13 mouse cellular contexts compared by ENCODE assay signal in the genomic region with DNA sequence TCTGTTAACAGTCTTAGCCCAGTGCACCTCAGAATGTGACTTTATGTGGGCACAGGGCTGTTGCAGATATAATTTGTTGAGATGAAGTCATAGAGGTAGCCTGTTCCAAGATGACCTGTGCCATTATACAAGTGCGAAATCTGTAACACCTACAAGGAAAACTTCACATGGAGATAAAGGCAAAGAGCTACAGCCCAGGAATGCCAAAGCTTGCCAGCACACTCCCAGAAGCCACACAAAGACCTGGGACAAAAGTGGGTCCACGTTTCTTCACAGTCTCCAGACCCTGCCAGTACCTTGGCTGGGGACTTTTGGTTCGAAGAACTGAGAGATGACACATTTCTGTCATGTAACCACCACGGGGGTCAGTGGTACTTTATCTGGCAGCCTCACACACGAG.
"Had no signal": no experiment of that assay in that cellular context is flagged by ENCODE, and none has a peak within 500 bp of the region (broad histone marks: within the 10 kb centered on the region; RNA-seq: fewer than 3 reads in every experiment).

No protein-coding gene starts in this region.

- H3K27me3 ChIP-seq: liver, embryonic 15.5 days; midbrain, embryonic 15.5 days; neural tube, embryonic 12.5 days had no signal

- H3K4me1 ChIP-seq: liver, embryonic 15.5 days had no signal

- H3K4me3 ChIP-seq: left cerebral cortex, adult 2 months; limb, embryonic 10.5 days; liver, embryonic 15.5 days; midbrain, embryonic 15.5 days; neural tube, embryonic 12.5 days had no signal

- H3K9ac ChIP-seq: liver, embryonic 15.5 days; midbrain, embryonic 15.5 days; neural tube, embryonic 12.5 days had no signal

- H3K4me2 ChIP-seq: liver, embryonic 11.5 days; liver, embryonic 15.5 days; midbrain, embryonic 15.5 days; neural tube, embryonic 12.5 days had no signal

- H3K9me3 ChIP-seq: limb, embryonic 10.5 days; liver, embryonic 15.5 days; midbrain, embryonic 15.5 days; neural tube, embryonic 12.5 days had no signal

- ATAC-seq: lung, postnatal 0 days had no signal

- DNase-seq: kidney, postnatal 14 days; lung, adult 2 months; lung, postnatal 36 days; thymus, adult 2 months; thymus, postnatal 25 days had no signal

- H3K36me3 ChIP-seq: limb, embryonic 10.5 days; liver, embryonic 15.5 days; midbrain, embryonic 15.5 days; neural tube, embryonic 12.5 days had no signal

- H3K27ac ChIP-seq: left cerebral cortex, adult 2 months; limb, embryonic 10.5 days; liver, embryonic 15.5 days; midbrain, embryonic 15.5 days; neural tube, embryonic 12.5 days; stomach, postnatal 0 days had no signal
